Mouse (Mus musculus): ENCODE measurements at regions not wholly inside any gene's neighbourhood (a gene's known extent, or its start where the extent isn't known, plus 50 kb on each side); places are given as distances from the start of the nearest gene placed in this dataset.

GRCm38 (mm10) chr1:77265677-77266076 lies 249.2 kb downstream of the Epha4 start:
- TF ChIP-seq CTCF (IDR thresholded peaks at IDR 0.05; ENCODE audit: low read depth) = no peak
- no peak for TF ChIP-seq EP300 (optimal IDR thresholded peaks at IDR 0.05)

All from stomach, postnatal 0 days (tissue).